Mouse (Mus musculus) urinary bladder, adult 2 months (tissue): Measurements from ENCODE around the gene Bpi. TPM values are rescaled to one million over a fixed set of nuclear protein-coding genes. Genes with fewer than 3 reads are reported as not detected.

Source experiments
- DNase-seq: peaks from one replicate; pipeline ENCODE4 v3.0.0; 2022; ENCODE audit warnings: low spot score
- polyA plus RNA-seq: library from polyadenylated mRNA; depleted of rRNA; stranded (reverse); fragments of >200 nt; gene quantifications from 2 replicates; pipeline ENCODE4 v1.2.3, GENCODE M21; 2012; rRNA removed

Gene Bpi
- not detected in 2 replicates for polyA plus RNA-seq

DNA sequence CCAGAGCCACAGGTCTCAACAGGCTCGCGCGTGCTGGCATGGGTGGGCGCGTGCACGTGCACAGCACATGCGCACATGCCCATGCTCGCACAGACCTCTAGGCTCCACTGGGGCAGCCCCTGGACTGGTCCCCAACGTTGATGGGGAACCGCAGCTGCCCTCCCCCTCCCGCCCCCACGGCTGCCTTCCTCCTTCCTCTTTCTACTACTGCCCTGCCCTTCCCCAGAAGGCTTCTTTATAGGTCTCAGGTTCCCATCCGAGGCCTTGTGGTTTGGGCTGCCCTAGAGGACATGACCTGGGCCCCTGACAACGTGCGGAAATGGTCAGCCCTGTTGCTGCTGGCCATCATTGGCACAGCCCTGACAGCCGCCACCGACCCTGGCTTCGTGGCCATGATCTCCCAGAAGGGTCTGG is at the start of gene Bpi:
TSS of gene Bpi (plus strand) at position 90 of the 414 bp plus-strand sequence.
- no peak for DNase-seq

DNA sequence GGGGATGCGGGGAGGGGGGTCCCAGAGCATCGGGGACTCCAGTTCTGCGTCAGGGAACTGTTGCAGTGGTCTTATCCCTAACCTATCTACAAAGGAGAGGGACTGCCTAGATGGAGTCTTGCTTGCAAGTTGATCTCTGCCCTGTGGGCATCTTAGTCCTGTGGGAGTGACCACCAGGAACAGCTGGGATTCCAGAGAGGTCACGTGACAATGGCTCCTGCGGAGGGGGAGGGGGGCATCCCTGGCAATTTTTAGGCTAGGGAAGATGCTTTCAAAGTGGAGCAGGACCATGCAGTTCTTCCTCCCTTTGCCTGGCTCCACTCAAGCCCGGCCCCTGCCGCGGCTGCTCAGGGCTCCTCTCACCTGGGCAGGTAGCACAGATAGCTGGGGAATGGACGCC is 48.1 kb upstream of the Bpi start:
- DNase-seq, result no peak

DNA sequence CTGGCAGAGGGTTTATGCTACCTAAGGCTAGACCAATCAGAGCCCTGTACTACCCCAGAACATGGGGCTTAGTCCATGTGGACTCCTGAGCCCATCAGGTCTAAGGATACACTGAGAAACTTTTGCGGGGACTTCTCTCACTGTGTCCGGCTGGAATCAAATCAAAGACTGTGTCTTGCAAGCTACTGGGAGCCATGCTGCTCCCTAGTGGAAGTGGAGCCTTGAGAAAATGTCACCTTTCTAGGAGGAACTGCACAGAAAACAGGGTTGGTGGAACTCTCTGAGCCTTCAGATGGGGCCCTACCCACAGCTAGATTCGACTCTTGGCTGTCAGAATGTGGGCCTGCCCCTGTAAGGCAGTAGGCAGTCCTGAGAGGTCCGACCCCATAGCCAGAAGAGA is 47.4 kb upstream of the Bpi start:
- no peak for DNase-seq

DNA sequence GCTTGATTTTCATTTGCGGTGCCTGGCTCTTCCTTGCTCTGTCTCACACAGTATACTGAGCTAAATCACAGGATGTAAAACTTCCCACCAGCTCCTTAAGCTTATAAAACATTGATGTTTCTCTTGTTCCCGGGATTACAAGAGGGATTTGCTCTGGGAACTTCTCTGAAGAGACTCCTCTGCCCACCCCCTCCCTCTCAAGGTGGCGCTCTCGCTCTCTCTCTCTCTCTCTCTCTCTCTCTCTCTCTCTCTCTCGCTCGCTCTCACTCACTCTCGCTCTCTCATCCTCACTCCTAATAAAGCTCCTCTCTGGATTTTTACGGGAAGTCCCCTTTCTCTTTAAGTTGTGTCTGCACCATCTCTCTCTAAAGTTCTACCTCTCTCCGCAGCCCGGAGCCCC is 46.9 kb upstream of the Bpi start:
- DNase-seq, result no peak

DNA sequence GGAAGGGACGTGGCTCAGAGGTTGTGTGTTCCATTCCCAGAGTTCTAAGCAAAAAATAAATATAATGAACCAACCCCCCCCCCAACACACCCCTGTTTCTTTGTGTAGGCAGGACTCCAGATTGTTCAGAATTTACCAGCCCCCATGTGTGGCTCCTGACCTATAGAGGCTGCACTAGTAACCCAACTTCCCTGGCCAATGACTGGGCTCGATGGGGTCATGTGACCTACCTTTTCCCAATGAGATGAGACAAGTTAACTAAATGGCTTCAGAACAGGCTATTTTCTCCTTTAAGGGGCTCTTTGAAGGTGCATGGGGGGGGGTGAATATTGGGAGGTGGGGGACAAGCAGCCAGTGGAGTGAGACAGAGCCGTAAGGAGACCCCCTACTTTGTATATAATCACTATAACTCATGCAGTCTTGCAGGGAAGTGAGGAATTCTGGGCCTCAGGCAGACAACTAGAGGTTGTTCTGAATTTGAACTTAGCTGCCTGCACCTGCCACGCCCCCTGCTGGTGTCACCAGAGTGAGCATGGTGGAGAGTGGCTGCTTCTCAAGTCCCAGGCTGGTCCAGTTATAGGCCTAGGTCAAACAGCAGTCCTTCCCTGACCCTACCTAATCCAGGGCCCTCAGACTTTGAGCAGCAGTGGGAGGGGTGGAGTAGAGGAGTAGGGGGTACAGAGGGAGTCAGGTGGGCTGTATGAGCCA is 46.0 kb upstream of the Bpi start:
- DNase-seq, result no peak

GRCm38 (mm10) chr2:158215283-158216117 is 42.4 kb upstream of the Bpi start:
- no peak for DNase-seq

DNA sequence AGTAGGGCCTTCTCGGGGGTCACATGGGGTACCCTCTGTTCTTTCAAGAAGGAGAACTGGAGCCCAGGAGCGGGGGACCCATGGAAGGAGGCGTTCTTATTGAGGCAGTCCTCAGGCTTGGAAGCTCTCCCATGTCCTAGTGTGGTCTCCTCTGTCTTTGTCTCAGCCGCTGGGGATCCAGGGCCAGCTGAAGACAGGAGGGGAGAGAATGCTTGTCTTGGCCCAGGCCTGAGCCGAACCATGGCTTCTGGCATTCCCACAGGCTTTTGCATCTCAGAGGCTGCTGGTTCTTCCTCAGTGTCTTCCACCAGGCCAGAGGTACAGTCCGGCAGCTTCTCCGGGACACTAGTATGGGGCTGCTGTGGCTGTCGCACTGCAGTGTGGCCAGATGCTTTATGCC is 41.4 kb upstream of the Bpi start:
- DNase-seq, result no peak

DNA sequence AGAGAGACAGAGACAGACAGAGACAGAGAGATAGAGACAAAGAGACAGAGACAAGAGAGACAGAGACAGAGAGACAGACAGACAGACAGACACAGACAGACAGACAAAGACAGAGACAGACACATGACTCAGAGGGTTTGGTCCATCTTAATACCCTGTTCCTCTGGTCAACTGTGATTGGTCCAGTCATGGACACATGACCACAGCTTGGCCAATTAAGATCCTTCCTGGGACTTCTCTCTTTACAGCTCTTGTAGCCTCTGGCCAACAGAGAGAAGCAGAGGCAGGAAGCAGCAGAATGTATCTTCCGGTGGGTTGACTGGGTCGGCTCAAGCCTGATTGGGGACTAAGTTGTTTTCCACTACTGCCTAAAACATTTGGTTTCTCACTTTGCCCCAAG is 38.3 kb upstream of the Bpi start:
- no peak for DNase-seq

GRCm38 (mm10) chr2:158221446-158222084 is 36.3 kb upstream of the Bpi start:
- DNase-seq, result no peak

DNA sequence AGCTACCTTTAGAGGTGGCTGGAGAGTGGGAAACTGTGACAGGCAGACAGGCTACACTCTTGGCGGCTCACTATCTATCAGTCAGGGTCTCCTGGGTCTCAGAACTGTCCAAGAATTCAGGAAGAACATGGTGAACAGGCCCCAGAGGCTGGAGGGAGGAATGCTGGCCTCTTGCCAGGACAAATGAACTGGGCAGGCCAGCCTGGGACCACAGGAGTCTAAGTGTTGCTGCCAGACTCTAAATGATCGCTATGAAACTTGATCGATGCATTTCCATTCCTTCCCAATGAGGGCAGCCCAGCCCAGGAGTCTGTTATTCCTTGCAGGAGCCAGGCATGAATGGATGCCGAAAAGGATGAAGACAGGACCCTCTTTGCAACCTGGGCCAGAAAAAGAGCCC is 35.2 kb upstream of the Bpi start:
- DNase-seq, result no peak

DNA sequence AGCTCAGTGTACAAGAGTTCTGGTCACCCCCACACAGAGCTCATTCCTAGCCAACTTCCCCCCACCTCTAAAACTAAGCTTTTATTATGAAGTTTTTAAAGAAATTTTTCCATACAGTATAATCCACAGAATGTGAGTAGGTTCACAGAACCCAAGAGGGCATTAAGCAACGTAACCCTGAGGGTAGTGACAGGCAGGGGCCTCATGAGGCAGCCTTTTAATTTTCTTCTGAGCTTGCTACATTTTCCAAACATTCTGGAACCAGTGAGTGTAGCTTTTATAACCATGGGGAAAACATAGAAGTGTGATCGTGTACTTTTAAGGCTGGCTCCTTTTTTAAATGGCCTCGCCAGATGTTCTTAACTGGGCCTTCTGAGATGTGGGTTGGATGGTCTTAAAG is 34.4 kb upstream of the Bpi start:
- DNase-seq, result no peak

DNA sequence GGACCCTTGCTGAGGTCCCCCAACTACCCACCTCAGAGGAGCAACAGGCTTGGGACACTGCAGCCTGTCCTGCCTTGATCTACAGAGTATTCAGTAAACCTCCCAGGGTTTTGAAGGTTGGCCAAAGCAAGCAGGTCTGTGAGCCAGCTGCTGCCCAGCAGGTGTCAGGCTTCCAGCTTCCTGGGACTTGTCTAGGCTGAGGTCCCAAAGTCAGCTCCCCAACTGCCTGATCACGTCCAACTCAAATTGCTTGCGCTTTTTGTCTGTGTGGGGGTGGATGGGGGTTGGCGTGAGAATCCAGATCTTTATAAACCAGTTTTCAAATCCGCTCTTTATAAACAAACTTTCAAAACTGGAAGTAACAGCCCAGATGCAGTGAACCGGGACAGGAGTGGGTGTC is 32.6 kb upstream of the Bpi start:
- DNase-seq, result no peak

- DNase-seq, result no peak
Measured at GRCm38 (mm10) chr2:158228670-158229502, 29.0 kb upstream of the Bpi start, which contains the start of gene D630003M21Rik. TSS of gene D630003M21Rik (minus strand) at chr2:158229222.

DNA sequence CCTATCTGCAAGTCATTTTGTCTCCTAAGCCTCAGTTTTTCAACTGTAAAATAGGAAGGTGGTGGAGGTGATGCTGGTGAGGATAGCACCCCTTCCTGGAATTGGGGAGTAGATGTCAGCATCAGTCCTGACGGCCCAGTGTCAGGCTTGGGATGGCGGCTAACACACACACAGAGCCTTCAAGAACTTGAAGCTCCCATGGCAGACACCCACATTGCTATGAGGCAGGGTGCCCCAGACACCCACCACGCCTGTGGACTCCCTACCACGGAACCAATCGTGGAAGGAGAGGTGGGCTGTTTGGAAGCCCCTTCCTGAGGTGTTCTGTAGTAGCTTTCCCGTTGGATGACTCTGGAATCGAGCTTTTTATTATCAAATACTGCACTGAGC is 28.4 kb upstream of the Bpi start:
- no peak for DNase-seq

DNA sequence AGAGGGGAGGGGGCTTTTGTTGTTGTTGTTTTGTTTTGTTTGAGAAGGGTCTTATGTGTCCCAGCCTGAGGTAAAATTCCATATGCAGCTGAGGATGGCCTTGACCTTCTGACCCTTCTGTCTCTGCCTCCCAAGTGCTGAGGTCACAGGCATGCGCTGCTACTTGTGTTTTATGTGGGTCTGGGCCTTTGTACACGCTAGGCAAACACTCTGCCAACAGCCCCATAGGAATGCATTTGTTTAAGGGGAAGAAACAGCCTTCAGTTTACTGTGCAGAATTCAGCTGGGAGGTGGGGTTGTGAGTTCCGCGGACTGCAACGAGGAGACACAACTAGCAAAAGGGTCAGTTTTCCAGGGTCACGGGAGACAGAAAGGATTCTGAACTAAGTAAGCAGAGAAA is 27.3 kb upstream of the Bpi start:
- DNase-seq, result no peak

DNA sequence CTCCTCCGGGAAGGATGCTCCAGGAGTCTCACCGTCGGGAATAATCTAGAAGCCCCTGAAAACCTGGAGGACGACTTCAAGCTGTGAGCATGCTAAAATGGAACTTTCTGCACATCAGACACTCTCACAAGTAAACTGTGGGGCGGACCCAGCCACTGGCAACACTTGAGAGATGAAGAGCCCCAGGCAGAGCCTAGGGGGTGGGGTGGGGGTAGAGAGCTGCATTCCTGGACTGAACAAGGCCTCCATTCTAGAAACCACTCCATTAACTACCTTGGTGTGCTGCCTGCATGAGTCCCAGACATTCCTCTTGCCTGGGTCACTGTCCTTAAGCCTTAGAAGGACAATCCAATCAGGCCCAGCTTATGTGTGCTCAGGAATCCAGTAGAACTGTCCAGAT is 26.8 kb upstream of the Bpi start:
- no peak for DNase-seq

GRCm38 (mm10) chr2:158232414-158232813 is 25.5 kb upstream of the Bpi start:
- no peak for DNase-seq

- DNase-seq, result no peak
Measured at GRCm38 (mm10) chr2:158233106-158233505, 24.8 kb upstream of the Bpi start.

GRCm38 (mm10) chr2:158236698-158237097 is 21.2 kb upstream of the Bpi start:
- DNase-seq, result no peak

- no peak for DNase-seq
Measured at GRCm38 (mm10) chr2:158238101-158238500, 19.8 kb upstream of the Bpi start.

DNA sequence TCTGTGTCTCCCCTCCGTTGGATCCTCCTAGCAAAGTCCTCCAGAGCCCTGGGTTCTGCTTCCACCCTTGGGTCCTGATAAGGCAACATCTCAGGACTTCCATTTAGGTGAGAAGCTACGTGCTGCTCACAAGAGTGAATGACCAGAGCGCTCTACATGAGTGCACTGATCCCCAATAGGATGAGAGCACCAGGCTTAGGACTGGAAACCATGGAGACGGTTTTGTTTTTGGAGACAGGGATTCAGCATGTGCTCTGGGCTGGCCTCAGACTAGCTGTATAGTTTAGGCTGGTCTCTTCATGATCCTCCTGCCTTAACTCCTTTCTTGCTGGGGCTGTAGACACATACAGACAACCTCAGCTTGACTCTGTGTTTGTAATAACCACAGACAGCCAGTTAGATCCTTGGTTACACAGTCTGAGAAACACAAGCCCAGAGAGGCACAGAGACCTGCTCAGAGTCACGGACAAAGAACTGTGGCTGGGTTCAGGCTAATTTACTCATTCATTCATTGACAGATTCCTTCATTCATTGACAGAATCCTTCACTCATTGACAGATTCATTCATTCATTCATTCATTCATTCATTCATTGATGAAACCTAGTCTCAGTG is 16.7 kb upstream of the Bpi start:
- DNase-seq, result no peak
